Mouse (Mus musculus) C2C12 (cell line): ENCODE measurements around the gene Pam.

Experiments used
- CTCF ChIP-seq: IDR thresholded peaks from one replicate; pipeline ENCODE4 v1.5.1; 2011; ENCODE audit not compliant: control insufficient read depth, insufficient read depth, insufficient read length
- MAX ChIP-seq: IDR thresholded peaks from one replicate; pipeline ENCODE4 v1.6.1; 2011; ENCODE audit warnings: mild to moderate bottlenecking, control low read depth
- MYOG ChIP-seq: IDR thresholded peaks from one replicate; pipeline ENCODE4 v1.6.1; 2011; ENCODE audit not compliant: control insufficient read depth, insufficient read length; ENCODE audit errors: extremely low read depth
- USF1 ChIP-seq: IDR thresholded peaks from one replicate; pipeline ENCODE4 v1.6.1; 2011; ENCODE audit warnings: low read depth, mild to moderate bottlenecking, control low read depth, moderate library complexity

DNA sequence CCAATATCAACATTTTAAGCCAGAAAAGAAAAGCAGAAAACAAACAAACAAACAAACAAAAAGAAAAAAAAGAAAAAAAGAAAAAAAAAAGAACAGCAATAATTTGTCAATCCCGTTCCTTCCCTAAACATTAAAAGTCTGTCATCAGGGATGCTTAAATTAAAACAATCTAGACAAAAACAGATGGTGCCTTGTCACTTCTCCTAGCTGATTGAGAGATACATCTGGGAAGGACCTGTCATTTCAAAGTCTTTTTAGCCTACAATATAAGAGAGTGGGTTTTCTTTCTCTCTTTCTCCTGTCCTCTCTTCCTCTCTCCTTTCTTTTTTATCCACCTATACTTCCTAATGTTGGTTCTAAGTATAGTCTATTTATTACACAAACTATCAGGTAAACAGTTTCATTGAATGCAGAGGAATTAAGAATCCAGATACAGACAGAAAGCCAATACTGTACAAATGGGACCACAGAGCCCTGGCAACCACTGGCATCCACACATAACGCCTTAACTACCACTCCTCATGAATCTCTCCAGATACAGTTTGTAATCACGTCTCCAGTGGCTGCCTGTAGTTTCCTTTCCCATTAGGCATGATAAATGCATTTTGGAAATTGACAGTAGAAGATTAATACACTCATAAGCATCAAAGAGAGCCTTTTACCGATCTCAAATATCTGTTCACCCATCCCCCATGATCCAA is 151.4 kb downstream of the Pam start:
- no peak for TF ChIP-seq CTCF
- no peak for TF ChIP-seq MYOG
- no peak for TF ChIP-seq MAX
- TF ChIP-seq USF1: no peak
